Mouse (Mus musculus): ENCODE measurements around the gene Rab11b.

Gene Rab11b

DNA sequence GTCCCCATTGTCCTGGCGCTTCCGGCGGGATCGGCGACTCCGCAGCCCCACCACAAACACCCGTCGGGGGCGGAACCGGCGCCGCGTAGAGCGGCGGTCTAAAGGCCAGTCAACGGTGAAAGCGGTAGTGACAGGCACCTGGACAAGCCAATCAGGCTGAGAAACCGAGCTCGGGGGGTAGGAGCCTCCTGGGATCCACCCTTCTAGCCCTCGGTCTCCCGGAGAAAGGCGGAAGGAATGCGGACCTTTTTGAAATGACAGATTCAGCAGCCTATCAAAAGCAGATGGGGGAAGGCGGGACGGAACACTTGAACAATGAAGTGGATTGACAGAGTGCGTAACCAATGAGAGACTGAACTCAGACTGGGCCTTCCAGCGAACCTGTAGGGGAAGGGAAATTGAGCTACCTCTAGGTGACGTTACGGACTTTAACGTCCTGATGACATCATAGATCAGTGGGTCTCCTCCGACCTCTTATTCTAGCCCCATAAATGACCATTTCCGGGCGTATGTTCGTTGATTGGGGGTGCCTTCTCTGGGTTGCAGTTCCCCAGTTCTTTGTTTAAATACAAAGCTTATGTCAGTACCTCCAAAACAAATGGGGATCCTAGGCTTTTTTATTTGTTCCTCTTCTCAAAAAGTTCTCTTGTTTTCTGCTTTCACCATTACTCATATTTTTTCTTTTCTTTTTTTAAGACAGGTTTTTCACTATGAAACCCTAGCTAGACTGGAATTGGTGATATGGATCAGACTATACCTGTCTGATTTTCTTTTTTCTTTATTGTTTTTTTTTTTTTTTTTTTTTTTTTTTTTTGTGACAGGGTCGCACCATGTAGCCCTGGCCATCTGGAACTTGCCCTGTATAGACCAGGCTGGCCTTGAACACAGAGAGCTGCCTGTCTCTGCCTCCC, at the start of gene Rab11b:
TSS of gene Rab11b (minus strand) at position 276 of the 911 bp plus-strand sequence.
- peak; percentile 100 for DNase-seq (ENCODE audit: low spot score in 2 of 2)

DNA sequence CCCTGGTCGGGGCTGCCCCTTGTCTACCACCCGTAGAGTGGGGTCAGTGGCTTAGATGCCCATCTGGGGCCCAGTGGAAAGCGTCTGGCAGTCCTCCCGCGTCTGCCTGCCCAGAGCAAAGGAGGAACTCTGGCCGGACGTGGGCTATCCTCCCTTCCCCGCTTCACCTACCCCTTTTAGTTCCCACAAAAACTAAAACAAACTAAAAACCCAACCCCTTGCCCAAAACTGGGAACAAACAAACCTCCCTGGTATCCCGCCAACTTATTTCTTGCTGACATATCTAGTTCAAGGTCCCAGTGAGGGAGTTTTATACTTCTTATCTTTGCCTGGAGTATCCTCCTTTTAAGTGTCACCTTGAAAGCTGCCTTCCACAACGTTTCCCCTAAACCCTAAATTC, 47.9 kb upstream of the Rab11b start:
- DNase-seq (ENCODE audit: low spot score in 2 of 2), result no peak

DNA sequence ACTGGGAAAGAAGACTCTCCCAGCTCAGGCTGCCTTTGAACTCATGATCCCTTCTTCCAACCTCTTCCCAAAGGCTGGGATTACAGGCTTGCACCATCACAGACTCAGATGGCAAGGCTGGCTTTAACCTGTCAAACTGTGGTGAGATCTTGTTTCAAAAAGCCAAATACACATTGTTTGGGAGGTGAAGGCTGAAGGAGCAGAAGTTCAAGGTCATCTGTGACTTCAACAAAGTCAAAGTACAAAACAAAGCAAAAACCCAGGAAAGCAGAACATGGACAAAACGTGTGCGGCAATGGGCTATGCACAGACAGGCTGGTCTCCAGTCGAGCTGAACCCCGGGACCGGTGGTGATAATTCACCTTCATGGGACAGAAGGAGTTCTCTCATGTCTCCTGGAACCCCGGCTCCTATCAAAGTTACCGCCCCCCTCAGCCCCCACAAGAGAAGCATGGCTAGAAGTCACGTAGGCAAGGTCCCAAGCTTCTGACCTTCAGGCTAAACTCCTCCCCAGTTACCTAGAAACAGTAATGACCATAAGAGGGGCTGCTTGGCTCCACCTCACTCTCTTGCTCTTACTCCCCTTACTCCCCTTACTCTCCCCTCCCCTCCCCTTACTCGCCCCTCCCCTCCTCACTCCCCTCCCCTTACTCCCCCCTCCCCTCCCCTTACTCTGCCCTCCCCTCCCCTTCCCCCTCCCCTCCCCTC, 47.0 kb upstream of the Rab11b start:
- no peak for DNase-seq (ENCODE audit: low spot score in 2 of 2)

DNA sequence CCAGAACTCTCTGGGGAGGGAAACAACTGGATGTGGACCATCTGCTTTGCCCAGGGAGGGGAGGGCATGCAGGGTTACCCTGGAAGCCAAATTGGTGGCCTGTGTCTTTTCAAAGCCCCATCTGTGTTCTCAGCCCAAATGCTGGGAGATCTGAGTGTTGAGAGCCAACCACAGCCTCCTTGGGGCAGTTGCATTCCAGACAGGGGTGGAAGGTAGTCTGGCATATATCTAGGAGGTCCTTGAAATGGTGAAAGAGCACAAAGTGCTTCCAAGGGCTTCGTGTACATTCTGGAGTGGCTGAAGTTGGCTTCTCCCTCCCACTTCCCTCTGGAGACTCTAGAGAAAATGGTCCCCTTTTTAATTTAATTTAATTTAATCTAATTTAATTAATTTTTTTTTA, 44.4 kb upstream of the Rab11b start:
- no peak for DNase-seq (ENCODE audit: low spot score in 2 of 2)

DNA sequence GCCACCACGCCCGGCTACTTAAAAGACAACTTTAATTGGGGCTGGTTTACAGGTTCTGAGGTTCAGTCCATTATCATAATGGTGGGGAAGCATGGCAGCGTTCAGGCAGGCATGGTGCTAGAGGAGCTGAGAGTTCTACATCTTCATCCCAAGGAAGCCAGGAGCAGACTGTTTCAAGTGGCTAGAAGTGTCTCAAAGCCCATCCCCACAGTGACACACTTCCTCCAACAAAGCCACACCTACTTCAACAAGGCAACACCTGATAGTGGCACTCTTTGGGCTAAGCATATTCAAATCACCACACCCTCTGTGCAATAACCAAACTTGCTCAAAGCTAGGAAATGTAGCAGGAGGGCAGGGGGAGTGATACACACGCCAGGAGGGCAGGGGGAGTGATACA, 43.9 kb upstream of the Rab11b start:
- DNase-seq (ENCODE audit: low spot score in 2 of 2), result no peak

DNA sequence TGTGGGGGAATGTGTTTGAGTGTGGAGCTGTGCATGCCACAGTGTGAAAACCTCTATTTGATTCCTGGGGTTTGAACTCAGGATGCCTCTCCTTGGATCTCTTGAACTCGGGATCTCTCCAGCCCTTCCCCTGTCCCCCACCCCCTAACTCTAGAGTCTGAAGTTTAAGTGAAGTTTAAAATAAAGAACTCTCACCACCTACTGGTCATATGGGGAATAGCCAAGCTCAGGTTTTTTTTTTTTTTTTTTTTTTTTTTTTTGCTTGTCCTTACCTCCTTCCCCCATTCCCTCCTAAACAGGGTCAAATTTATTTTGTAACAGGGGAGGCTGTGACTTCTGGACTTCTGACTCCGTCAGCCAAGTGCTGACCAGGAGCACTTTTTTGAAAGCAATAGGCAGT, 41.9 kb upstream of the Rab11b start:
- DNase-seq (ENCODE audit: low spot score in 2 of 2), result no peak

DNA sequence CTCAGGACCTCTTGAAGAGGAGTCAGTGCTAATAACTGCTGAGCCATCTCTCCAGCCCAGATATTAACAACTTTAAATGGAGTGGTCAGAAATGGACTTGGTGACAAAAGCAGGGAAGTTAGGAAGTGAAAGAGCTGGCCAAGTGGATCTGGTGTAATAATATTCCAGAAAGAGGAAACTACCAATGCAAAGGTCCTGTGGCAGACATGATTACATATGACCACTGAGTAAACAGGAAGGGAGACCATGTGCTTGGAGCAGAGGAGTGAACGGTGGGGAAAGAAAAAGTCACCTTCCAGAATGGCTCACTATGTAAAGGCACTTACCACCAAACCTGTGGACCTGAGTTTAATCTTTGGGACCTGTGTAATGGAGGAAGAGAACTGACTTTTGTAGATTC, 38.9 kb upstream of the Rab11b start:
- DNase-seq (ENCODE audit: low spot score in 2 of 2), result no peak

DNA sequence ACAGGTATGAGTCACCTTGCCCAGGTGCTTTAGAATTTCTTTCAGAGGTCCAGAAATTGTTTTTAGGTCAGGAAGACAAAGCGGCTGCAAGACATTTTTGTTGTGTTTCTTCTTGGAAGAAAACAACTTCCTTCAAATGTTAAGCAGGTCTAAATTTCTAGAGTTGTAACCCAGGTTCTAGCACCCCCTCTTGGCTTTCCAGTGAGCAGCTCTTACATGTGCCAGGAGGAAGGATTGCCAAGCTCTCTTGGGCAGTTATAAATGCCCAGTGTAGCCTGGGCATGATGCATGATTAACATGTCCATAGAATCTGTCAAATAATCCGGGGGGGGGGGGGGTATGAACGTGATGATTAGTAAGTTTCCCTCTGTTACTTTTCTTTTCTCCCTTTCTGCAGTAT, 38.0 kb upstream of the Rab11b start:
- DNase-seq (ENCODE audit: low spot score in 2 of 2), result no peak

DNA sequence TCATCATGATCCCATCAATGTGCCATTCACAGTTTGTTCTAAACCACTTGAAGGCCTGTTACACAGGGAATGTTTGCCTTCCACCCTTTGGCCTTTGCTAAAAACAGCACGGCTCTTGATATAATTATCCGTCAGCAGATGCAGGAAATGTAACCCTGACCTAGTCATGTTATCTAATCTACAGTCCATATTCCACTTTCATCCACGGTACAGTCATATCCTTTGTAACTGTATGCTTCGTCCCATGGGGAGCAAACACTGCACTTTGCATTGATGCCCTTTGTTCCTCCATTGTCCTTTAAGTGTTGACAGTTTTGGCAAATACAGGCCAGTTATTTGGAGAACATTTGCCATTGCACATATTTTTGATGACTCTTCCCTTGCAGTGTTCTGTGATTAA, 28.4 kb upstream of the Rab11b start:
- no peak for DNase-seq (ENCODE audit: low spot score in 2 of 2)

DNA sequence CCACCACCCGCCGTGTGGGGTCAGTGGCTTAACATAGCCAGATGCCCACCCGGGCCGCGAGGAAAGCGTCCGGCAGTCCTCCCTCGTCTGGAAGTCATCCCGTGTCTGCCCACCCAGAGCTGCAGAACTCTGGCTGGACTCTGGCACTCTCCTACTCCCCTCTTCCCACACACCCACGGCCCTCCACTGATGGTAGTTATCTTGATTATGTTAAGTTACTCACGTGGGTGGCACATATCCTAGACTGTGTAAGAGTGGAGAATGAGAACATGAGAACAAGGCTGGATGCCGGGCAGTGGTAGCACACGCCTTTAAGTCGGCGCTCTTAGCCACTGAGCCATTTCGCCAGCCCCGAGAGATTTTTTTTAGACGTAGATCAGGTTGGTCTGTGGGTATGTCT, 26.0 kb upstream of the Rab11b start:
- peak in 1 of 2 experiments; percentile 23 for DNase-seq (ENCODE audit: low spot score in 2 of 2)

DNA sequence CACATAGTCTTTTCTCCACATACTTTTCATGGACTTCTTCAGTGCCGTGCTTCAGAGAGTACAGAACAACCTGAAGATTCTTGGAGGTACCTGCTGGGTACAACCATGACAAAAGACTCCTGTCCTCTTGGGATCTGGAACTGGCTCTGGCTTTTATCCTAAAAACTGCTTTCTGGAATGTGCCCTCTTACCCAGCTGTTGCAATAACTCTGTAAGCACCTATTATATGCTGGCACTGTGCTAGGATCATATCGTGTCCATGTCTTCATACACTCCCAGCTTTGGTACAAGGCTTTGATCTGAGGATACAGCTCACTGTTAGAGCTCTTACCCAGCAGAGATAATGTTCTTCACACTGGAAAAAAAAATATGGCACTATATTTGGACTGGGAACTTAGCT, 24.6 kb upstream of the Rab11b start:
- DNase-seq (ENCODE audit: low spot score in 2 of 2), result no peak

DNA sequence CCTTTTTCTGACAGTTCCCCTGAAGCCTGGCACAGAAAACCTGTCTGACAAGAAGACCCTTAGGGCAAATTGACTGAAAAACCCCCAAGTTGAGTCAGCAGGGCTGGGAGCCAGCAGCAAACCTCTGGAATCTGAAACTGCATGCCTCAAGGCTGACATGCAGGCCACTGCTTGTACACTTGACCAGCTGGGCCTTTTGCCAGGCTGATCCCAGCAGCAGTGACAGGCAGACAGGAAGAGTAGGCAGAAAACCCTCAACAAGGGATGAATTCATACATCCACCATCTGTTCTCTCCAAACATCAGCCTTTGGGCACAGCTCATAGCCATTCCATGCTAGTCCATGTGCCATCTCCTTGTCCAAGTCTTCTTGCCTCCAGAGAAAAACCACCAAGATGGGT, 23.1 kb upstream of the Rab11b start:
- peak; percentile 43 to 60 for DNase-seq (ENCODE audit: low spot score in 2 of 2)

DNA sequence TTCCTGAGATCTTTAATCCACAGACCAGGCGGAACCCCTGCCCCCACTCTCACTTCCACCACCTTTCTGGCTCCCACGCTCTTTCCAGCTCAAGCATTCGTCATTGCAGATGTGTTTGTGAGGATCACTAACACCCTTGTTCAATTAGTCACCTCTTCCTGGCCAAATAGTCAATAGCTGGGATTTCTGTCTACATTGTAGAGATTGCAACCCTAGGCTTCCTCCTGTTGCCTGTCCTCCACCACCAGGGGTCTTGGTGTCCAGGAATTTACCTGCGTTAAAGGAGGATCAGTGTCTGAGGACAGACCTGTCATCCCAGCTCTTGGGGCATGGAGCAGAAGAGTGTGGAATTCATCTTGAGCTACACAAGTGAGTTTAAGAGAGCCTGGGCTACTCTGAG, 21.7 kb upstream of the Rab11b start:
- no peak for DNase-seq (ENCODE audit: low spot score in 2 of 2)

DNA sequence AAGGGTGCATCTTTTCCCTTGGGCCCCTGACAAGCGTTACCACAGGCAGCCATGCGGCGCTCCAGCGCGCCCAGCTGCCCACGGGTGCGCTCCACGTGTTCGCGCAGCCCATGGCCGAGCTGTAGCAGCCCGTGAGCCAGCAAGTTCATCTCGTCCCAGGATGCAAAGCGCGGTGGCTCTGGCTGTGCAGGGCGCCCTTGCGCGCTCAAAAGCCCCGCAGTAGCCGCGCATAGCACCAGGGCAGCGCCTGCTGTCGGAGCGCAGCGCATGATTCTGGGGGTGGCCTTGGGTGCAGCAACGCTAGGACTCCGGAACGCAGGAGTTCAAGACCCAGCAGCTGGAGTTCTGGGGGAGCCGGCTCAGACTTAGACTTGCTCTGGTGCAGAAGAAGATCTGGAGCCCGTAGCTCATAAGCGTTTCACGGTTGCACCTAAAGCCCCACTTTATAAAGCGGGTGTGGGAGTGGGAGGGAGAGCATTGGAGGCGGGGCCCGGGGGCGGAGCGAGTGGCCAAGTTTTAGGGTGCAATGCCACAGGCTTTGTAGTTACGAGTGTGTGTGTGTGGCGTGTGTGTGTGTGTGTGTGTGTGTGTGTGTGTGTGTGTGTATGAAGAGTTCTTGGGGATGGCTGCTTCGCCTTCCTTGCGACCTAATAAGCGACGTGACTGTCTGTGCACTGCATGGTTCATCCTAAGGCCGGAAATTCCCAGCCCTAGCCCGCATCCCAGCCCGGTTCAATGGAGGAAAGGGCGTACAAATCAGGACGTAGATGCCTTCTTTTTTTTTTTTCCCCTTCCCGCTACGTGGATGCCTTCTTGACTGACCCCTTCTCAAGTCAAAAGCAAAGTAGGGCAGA, 21.0 kb upstream of the Rab11b start, which contains the start of gene Angptl4:
TSS of gene Angptl4 (minus strand) at position 707 of the 854 bp plus-strand sequence.
- DNase-seq (ENCODE audit: low spot score in 2 of 2), result peak; percentile 34 to 53

DNA sequence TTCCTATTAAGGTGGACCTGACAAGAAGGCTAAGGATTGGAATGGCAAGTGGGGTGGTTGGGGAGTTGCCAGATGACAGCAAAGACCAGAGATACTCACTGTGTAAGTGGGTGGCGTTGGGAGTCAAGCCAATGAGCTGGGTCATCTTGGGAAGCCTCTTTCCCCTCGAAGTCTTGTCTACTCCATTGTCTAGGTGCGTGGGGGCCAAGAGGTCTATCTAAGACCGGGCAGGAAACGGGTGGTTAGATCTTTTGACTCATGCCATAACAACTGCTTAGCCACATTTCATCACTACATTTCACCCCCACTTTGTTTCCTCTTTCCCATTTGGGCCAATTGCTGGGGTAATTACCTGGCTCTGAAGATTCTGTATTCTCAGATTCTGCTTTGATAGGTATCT, 20.1 kb upstream of the Rab11b start:
- no peak for DNase-seq (ENCODE audit: low spot score in 2 of 2)

DNA sequence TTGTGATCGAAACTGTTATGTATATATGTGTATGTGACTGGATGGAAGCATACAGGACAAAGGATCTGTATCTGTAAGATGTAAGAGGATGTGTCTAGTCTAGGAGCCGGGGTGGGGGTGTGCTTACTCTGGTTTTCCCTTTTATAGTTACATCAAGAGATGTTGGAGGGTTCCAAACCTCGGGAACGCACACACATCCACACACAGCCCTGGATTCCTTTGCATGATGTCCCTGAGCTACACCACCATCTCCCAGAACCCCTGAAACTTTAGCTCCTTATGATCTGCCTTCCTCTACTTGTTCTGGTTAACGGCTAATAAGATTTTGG, 19.6 kb upstream of the Rab11b start:
- DNase-seq (ENCODE audit: low spot score in 2 of 2), result no peak

DNA sequence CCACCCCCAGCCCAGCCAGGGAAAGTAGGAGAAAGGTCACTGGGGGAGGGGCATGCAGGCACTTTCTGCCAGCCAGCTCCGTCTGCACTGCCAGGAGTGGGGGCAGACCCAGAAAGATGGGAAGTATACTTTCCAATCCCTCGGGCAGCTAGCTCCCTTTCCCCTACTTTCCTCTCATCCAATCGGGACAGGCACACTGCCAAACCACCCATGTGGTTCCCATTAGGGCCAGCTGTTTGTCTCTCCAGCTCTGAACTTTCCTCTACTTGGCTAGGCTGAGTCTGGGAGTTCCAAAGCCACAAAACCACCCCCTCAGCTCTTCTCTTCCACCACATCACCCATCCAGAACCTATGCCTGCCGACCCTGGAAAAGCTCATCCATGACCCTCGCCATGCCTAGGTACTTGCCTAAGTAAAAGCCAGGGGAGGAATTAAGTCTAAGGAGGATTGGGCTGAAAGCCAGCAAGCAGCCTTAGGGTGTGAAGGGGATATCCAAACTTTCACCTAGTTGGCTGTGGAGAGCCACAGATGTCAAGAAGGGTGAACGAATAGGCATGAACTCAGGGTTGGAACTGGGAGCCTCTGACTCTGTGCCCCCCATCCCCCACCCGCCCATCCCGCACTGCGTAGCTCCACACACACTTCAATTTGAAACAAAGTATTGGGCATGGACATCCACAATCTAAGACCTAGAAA, 19.1 kb upstream of the Rab11b start:
- peak; percentile 72 to 78 for DNase-seq (ENCODE audit: low spot score in 2 of 2)

DNA sequence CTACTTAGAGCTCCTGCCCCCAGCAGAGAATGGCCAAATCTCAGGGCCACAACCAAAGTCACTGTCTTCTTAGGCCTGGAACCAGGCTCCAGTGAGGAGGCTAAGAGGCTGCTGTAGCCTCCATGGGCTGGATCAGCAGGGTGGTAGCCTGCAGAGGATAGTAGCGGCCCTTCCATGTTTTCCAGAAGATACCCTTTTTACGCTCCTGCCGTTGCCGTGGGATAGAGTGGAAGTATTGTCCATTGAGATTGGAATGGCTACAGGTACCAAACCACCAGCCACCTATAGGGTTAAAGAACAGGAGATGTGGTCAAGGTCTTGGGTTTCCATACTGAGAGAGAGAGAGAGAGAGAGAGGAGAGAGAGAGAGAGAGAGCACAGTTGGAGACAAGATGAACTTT, 15.0 kb upstream of the Rab11b start:
- DNase-seq (ENCODE audit: low spot score in 2 of 2), result no peak

DNA sequence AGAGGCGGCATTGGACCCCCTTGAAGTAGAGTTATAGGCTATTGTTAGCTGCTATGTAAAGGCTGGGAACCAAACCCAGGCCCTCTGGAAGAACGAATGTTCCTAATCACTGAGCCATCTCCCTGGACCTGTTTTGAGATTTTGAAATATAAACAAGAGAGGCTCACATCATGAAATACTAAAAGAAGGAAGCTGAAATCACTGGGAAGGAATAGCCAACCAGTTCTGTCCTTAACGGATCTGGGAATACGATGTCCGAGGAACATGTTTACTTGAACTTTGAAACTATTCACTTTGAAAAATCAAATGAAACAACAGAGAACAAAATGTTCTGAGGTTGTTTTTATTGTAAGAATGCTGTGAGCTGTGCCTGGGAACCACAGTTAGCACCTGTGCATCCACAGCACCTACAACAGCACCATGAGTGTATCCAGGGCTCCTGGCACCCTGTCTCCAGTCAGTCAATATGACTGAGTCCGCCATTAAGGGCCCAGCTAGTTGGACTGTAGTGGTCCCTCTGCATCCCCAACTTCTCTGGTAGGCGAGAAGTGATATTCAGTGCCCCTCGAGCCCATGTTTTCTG, 14.3 kb upstream of the Rab11b start:
- DNase-seq (ENCODE audit: low spot score in 2 of 2), result no peak

DNA sequence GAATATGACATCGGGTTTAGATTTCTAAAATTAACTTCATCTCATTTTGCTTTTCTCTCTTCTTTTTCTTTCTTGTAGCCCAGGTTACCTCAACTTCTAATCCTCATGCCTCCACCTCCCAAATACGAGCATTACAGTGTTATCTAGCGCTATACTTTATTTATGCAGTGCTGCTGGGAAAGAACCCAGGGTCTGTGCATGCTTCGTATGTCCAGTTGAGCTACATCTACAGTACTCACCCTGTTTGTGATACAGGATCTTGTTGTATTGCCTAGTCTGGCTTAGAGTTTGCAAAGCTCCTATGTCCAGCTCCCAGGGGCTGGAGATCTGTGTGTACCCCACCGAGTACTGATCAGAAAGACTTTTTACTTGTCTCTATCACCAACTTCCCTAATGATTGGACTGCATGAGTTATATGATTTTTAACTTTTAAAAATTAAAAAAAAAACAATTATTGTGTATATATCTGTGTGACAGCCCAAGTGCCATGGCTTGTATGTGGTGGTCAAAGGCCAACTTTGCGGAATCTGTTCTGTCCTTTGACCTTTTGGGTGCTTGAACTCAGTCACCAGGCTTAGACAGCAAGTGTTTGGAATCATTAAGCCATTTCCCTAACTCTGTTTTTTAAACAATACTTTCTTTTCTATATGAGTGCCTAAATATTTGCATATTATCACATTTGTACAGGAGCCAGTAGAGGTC, 13.7 kb upstream of the Rab11b start:
- no peak for DNase-seq (ENCODE audit: low spot score in 2 of 2)

DNA sequence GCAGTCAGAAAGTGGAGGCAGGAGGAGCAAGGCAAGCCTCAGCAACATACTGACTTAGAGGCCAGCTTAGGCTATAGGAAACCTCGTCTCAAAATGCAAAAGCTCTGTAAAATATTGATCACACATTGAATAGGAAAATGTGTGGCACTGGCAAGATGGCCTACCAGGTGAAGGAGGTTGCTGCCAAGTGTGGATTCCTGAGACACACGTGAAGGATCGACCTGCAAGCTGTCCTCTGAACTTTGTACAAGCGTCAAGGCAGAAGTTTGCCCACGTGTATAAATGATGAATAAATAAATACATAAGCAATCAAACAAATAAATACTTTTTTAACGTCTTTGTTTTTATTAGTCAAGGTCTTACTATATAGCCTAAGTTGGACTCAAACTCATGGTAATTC, 13.1 kb upstream of the Rab11b start:
- DNase-seq (ENCODE audit: low spot score in 2 of 2), result no peak

Data from right cerebral cortex, adult 2 months (tissue).